Mouse (Mus musculus) stomach, embryonic 16.5 days (tissue): Measurements from ENCODE around the gene Tfpt. TPM values are rescaled to one million over a fixed set of nuclear protein-coding genes. Genes with fewer than 3 reads are reported as not detected.

ENCODE experiments used
- ATAC-seq: fragments of 200-750 bp; cut with Nextera tagmentation; 2 replicates; pipeline ENCODE4 v1.8.0; 2017; ENCODE audit warnings: moderate number of reproducible peaks, moderate TSS enrichment; ENCODE audit not compliant: insufficient read depth, low FRiP score
- H3K27ac ChIP-seq: fragments of 300-500 bp; sonication (generic); 2 replicates; pipeline ENCODE4 v1.5.1; 2014; ENCODE audit warnings: low read length
- H3K27me3 ChIP-seq: fragments of 300-500 bp; sonication (generic); 2 replicates; pipeline ENCODE4 v1.6.1; 2014; ENCODE audit warnings: low read length, control low read depth, mixed read lengths; ENCODE audit not compliant: control insufficient read depth, insufficient read depth
- H3K36me3 ChIP-seq: fragments of 300-500 bp; sonication (generic); 2 replicates; pipeline ENCODE4 v1.6.1; 2014; ENCODE audit warnings: low read length; ENCODE audit not compliant: control insufficient read depth, insufficient read depth
- H3K4me1 ChIP-seq: fragments of 300-500 bp; sonication (generic); 2 replicates; pipeline ENCODE4 v1.6.1; 2014; ENCODE audit warnings: low read length, control low read depth, mixed read lengths; ENCODE audit not compliant: control insufficient read depth, insufficient read depth
- H3K4me2 ChIP-seq: fragments of 300-500 bp; sonication (generic); 2 replicates; pipeline ENCODE4 v1.6.1; 2014; ENCODE audit warnings: low read depth, low read length, mixed read lengths
- H3K4me3 ChIP-seq: fragments of 300-500 bp; sonication (generic); replicated peaks from 2 replicates; pipeline ENCODE4 v1.5.1; 2014; ENCODE audit warnings: mild to moderate bottlenecking, low read length
- H3K9ac ChIP-seq: fragments of 300-500 bp; sonication (generic); 2 replicates; pipeline ENCODE4 v1.6.1; 2014; ENCODE audit warnings: low read length
- H3K9me3 ChIP-seq: fragments of 300-500 bp; sonication (generic); replicated peaks from 2 replicates; pipeline ENCODE4 v1.6.1; 2016; ENCODE audit warnings: low read length, control low read depth; ENCODE audit not compliant: control insufficient read depth
- WGBS: fragments of 180-500 bp; shearing (Covaris S2); extraction: QIAGEN DNeasy Blood & Tissue Kit; methylation state at CpG from one replicate; pipeline ENCODE4 v1.1.7; 2014; 5-methylcytosine and 5-hydroxymethylcytosine counted together
- polyA plus RNA-seq: library from polyadenylated mRNA; unstranded; fragments of >200 nt; fragmentation: Nextera tagmentation; extraction: Ambion mirVana; gene quantifications from 2 replicates; pipeline ENCODE4 v1.2.1, GENCODE M21; 2015

Gene Tfpt
- polyA plus RNA-seq = 17.7 and 19.0 TPM in 2 replicates

DNA sequence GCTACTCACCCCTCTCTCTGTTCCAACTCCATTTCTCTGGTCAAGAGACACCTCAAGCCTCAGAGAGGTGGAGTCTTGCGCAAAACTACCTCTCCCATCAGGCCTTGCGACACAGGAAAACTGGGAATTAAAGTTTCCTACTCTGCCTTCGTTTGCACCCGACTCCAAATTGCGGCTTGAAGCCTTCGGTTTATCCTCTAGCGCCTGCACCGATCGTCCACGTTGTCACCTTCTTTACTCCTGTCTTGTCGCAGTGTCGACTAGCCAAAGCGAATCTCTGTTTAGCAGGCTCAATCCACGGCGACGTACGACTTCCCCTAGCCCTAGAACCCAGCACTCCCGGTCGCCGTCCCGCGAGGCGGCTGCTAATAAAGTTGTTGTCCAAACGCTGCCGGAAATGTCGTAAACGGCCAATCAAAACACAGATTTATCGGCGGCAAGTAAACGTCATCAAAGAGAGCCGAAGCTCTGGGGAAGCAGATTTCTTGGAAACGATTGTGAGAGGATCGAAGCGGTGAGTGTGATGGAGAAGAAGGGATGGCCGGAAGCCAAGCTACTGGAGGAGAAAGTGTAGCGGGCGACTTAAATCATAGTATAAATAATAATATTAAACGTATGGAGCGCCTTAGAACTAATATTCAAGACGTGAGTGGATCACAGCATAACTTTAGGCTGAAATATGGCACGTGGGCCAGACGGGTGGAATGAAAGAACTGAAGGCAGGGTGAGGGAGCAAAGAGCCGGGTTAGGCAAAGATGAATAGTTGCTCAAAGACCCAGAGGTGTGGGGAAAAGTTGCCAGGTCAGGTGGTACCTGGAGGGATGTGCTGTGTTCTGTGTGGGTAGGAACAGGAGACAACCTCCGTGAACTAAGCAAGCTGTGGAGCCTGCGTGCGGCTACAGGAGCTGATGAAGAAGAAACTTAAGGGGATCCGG lies at the start of gene Tfpt, which contains the start of gene Prpf31:
TSS of gene Tfpt (minus strand) at position 387 of the 935 bp plus-strand sequence.
TSS of gene Prpf31 (plus strand) at position 443 of the 935 bp plus-strand sequence.
- peak within 1 kb of the TSS; percentile 99 for H3K4me2 ChIP-seq
- H3K9ac ChIP-seq = peak within 1 kb of the TSS; percentile 84
- H3K27me3 ChIP-seq = no peaks in the 10 kb centered on the region
- peak within 1 kb of the TSS; percentile 85 for H3K4me3 ChIP-seq
- WGBS = 1% methylated on average over 47 of the region's 47 CpGs
- H3K36me3 ChIP-seq = 0 out of 2 replicates have a peak, but pooled peaks cover 10% of the 10 kb centered on the region
- peak within 1 kb of the TSS; percentile 88 for H3K27ac ChIP-seq
- peaks cover 23% of the 10 kb centered on the region for H3K4me1 ChIP-seq
- peak; percentile 92 for ATAC-seq
- no peaks in the 10 kb centered on the region for H3K9me3 ChIP-seq

DNA sequence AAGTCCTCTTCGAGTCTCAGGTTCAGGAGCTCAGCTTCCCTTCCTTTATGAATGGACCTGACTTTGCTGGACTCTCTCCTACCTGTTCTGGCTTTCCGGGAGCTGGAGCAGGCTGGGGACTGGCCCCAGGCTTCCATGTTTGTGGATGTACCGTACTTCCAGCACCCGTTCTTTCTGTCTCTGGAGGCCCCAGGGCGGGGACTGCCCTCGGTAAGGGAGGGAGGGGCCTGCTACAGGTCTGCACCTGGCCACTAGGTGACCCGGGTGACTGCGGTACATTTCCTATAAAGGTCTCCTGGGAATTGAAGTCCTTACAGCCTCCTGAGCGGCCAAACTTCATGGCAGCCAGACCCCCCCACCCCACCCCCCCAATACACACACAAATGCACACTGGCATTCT lies 47.6 kb upstream of the Tfpt start, which contains the start of gene Tmc4:
TSS of gene Tmc4 (minus strand) at position 212 of the 400 bp plus-strand sequence.
- ATAC-seq = peak; percentile 87; the same call in 1 of the 2 replicates
- WGBS = 33% methylated on average over 9 of the region's 9 CpGs
- H3K9ac ChIP-seq = peak within 1 kb of the TSS; percentile 71

GRCm38 (mm10) chr7:3676371-3676770 lies 46.6 kb upstream of the Tfpt start:
- 80% methylated on average over 12 of the region's 12 CpGs for WGBS
- Histone ChIP-seq H3K4me1 (no peaks in the 10 kb centered on the region), H3K4me3 (peak overlapping the region; percentile 41), H3K27me3 (no peaks in the 10 kb centered on the region), H3K9me3 (no peaks in the 10 kb centered on the region), H3K36me3 (0 out of 2 replicates have a peak, but pooled peaks cover 5% of the 10 kb centered on the region), H3K4me2 (peak overlapping the region; percentile 48), H3K27ac (peak overlapping the region; percentile 45), H3K9ac (peak overlapping the region; percentile 71)
- ATAC-seq = peak; percentile 18; the same call in 1 of the 2 replicates

More for the DNA sequence above, 47.6 kb upstream of the Tfpt start, which contains the start of gene Tmc4:
- H3K27me3 ChIP-seq = no peaks in the 10 kb centered on the region
- peak within 1 kb of the TSS; percentile 45 for H3K27ac ChIP-seq
- no peaks in the 10 kb centered on the region for H3K4me1 ChIP-seq
- 0 out of 2 replicates have a peak, but pooled peaks cover 5% of the 10 kb centered on the region for H3K36me3 ChIP-seq
- H3K4me2 ChIP-seq = peak within 1 kb of the TSS; percentile 48
- H3K9me3 ChIP-seq = no peaks in the 10 kb centered on the region
- peak within 1 kb of the TSS; percentile 41 for H3K4me3 ChIP-seq

DNA sequence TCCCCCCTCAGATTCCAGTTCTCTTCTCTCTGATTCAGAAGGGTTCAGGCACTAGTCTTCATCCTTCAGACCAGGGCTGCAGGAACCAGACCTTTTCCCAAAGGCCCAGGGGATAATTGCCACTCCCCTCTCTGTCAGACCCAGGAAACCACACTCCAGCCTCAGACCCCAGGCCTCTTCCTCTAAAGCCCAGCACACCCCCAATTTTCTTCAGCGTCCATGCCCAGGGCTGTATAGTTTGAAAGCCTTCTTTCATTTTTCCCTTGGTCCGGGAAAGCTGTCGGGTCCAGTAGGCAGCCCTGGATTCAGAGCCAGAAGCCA lies 45.5 kb upstream of the Tfpt start:
- Histone ChIP-seq H3K4me3 (no peak overlapping the region), H3K4me1 (no peaks in the 10 kb centered on the region), H3K36me3 (0 out of 2 replicates have a peak, but pooled peaks cover 1% of the 10 kb centered on the region), H3K27ac (no peak overlapping the region), H3K9me3 (no peaks in the 10 kb centered on the region), H3K4me2 (no peak overlapping the region), H3K27me3 (no peaks in the 10 kb centered on the region), H3K9ac (no peak overlapping the region)
- ATAC-seq = no peak
- 76% methylated on average over 3 of the region's 3 CpGs for WGBS

DNA sequence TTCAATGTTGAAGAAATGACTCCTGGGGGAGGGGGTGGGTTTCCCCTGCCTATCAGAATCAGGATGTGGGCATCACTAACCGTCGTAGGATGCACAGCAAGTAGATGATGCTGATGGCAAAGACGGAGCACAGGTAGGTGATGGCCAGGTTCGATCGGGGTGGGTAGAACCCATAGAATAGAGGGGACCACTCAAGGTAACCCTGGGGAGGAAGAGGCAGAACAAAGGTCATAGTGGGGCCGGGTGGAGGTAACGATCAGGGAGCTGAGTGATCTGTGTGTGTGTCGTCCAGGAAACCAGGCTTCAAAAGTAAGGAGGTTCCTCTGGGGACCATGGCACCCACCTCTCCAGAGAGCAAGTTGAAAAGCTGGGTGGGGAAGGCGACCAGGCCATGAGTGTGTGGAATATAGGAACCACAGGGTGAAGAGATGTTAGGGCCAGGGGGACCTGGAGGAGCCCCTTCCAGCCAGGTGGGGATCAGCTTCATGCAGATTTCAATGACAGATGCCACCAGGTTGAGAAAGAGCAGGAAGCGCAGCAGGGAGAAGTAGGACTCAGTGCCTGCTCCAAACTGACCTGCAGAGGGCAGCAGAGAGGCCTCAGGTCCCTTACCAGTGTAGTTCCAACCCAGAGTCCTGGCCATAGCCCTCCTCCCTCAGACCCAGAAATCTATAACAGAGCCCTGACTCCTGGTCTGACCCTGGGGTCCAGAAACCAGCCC lies 44.9 kb upstream of the Tfpt start:
- Histone ChIP-seq H3K9me3 (no peaks in the 10 kb centered on the region), H3K4me1 (no peaks in the 10 kb centered on the region), H3K36me3 (no peaks in the 10 kb centered on the region), H3K27me3 (no peaks in the 10 kb centered on the region), H3K9ac (no peak overlapping the region), H3K4me2 (no peak overlapping the region), H3K4me3 (no peak overlapping the region), H3K27ac (no peak overlapping the region)
- peak; percentile 79 for ATAC-seq
- 75% methylated on average over 10 of the region's 10 CpGs for WGBS

DNA sequence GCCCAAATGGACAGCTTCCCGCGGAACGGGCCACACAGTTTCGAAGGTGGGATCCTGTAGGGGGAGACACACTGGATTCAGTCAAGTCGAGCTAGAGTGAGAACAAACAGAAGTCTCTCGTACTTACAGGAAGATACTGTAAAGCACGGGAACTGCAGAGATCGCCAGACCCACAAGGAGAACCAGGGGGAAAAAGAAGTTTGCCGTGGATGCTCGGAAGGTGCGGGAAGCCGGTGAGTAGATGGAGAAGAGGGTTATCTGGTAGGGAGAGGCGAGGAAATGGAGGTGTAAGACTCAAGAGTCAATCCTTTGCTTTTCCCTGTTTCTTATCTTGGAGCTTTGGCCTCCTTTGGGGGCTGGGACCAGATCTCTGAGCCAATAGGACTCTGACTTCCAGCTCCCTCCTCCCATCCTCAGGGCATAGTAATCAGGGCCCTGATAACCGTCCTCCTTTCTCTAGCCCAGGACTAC lies 37.2 kb upstream of the Tfpt start:
- Histone ChIP-seq H3K4me2 (no peak overlapping the region), H3K36me3 (peaks cover 7% of the 10 kb centered on the region; the same call in 1 of the 2 replicates), H3K4me3 (peak overlapping the region; percentile 13; the same call in 1 of the 2 replicates), H3K9me3 (no peaks in the 10 kb centered on the region), H3K4me1 (peaks cover 15% of the 10 kb centered on the region), H3K27me3 (no peaks in the 10 kb centered on the region), H3K9ac (0 out of 2 replicates have a peak overlapping the region, but pooled peaks have one; percentile 29), H3K27ac (no peak overlapping the region)
- ATAC-seq = no peak
- 17% methylated on average over 14 of the region's 14 CpGs for WGBS

GRCm38 (mm10) chr7:3665215-3666114 lies 35.7 kb upstream of the Tfpt start, which contains the start of gene Leng1:
Gene Leng1, minus strand, starts transcription at chr7:3665840.
- Histone ChIP-seq H3K27me3 (no peaks in the 10 kb centered on the region), H3K9me3 (no peaks in the 10 kb centered on the region), H3K9ac (peak within 1 kb of the TSS; percentile 78), H3K27ac (peak within 1 kb of the TSS; percentile 92), H3K4me1 (peaks cover 15% of the 10 kb centered on the region), H3K36me3 (peaks cover 10% of the 10 kb centered on the region), H3K4me3 (peak within 1 kb of the TSS; percentile 74), H3K4me2 (peak within 1 kb of the TSS; percentile 76)
- WGBS = 3% methylated on average over 45 of the region's 45 CpGs
- peak; percentile 99 for ATAC-seq
